Mouse (Mus musculus) midbrain, embryonic 11.5 days (tissue): ENCODE measurements at regions not wholly inside any gene's neighbourhood (a gene's known extent, or its start where the extent isn't known, plus 50 kb on each side); places are given as distances from the start of the nearest gene placed in this dataset.
"Not testable (repeated sequence)": the region's sequence is repeated elsewhere in the genome, so short reads cannot be mapped to it uniquely, and the experiment has no call there.

Source experiments
- ATAC-seq: fragments of 200-750 bp; cut with Nextera tagmentation; 2 replicates; pipeline ENCODE4 v1.8.0; 2017; ENCODE audit warnings: moderate TSS enrichment, moderate library complexity; ENCODE audit not compliant: low FRiP score
- DNase-seq: peaks from one replicate; pipeline ENCODE4 v3.0.0; 2015; ENCODE audit warnings: low spot score; ENCODE audit errors: missing footprints
- H3K27ac ChIP-seq: fragments of 300-500 bp; sonication (generic); 2 replicates; pipeline ENCODE4 v1.5.1; 2014; ENCODE audit warnings: low read depth, low read length
- H3K27me3 ChIP-seq: fragments of 300-500 bp; sonication (generic); 2 replicates; pipeline ENCODE4 v1.6.1; 2014; ENCODE audit warnings: mild to moderate bottlenecking, low read length, moderate library complexity, mixed read lengths; ENCODE audit not compliant: control insufficient read depth, insufficient read depth
- H3K36me3 ChIP-seq: fragments of 300-500 bp; sonication (generic); 2 replicates; pipeline ENCODE4 v1.6.1; 2014; ENCODE audit warnings: mild to moderate bottlenecking, low read length, moderate library complexity, mixed read lengths; ENCODE audit not compliant: control insufficient read depth, insufficient read depth
- H3K4me1 ChIP-seq: fragments of 300-500 bp; sonication (generic); 2 replicates; pipeline ENCODE4 v1.6.1; 2014; ENCODE audit warnings: low read length; ENCODE audit not compliant: control insufficient read depth, insufficient read depth
- H3K4me2 ChIP-seq: fragments of 300-500 bp; sonication (generic); 2 replicates; pipeline ENCODE4 v1.6.1; 2014; ENCODE audit warnings: mild to moderate bottlenecking, moderate library complexity
- H3K4me3 ChIP-seq: fragments of 300-500 bp; sonication (generic); 2 replicates; pipeline ENCODE4 v1.5.1; 2014; ENCODE audit warnings: low read depth, low read length
- H3K9ac ChIP-seq: fragments of 300-500 bp; sonication (generic); 2 replicates; pipeline ENCODE4 v1.6.1; 2014; ENCODE audit warnings: low read length
- H3K9me3 ChIP-seq: fragments of 300-500 bp; sonication (generic); 2 replicates; pipeline ENCODE4 v1.6.1; 2016; ENCODE audit warnings: low read length; ENCODE audit not compliant: control insufficient read depth
- WGBS: fragments of 180-500 bp; shearing (Covaris S2); extraction: QIAGEN DNeasy Blood & Tissue Kit; methylation state at CpG from one replicate; pipeline ENCODE4 v1.1.7; 2014; 5-methylcytosine and 5-hydroxymethylcytosine counted together

- H3K9ac ChIP-seq, result no peak overlapping the region
- H3K27me3 ChIP-seq, result no peaks in the 10 kb centered on the region
- H3K9me3 ChIP-seq, result no peaks in the 10 kb centered on the region
- no peak overlapping the region for H3K27ac ChIP-seq
- no peak overlapping the region for H3K4me2 ChIP-seq
- no peak for DNase-seq
- no peaks in the 10 kb centered on the region for H3K4me1 ChIP-seq
- no peaks in the 10 kb centered on the region for H3K36me3 ChIP-seq
- WGBS, result 95% methylated on average over 5 of the region's 5 CpGs
- no peak for ATAC-seq
- H3K4me3 ChIP-seq, result no peak overlapping the region
Observed at GRCm38 (mm10) chr17:49337881-49338280, 90.3 kb upstream of the Mocs1 start.

- ATAC-seq (no peak), DNase-seq (no peak)
- Histone ChIP-seq H3K27me3 (no peaks in the 10 kb centered on the region), H3K27ac (no peak overlapping the region), H3K4me3 (no peak overlapping the region), H3K4me1 (no peaks in the 10 kb centered on the region), H3K9ac (no peak overlapping the region), H3K9me3 (no peaks in the 10 kb centered on the region), H3K36me3 (no peaks in the 10 kb centered on the region), H3K4me2 (no peak overlapping the region)
- 79% methylated on average over 2 of the region's 2 CpGs for WGBS
Observed at GRCm38 (mm10) chr17:49342636-49343035, 85.5 kb upstream of the Mocs1 start.

DNA sequence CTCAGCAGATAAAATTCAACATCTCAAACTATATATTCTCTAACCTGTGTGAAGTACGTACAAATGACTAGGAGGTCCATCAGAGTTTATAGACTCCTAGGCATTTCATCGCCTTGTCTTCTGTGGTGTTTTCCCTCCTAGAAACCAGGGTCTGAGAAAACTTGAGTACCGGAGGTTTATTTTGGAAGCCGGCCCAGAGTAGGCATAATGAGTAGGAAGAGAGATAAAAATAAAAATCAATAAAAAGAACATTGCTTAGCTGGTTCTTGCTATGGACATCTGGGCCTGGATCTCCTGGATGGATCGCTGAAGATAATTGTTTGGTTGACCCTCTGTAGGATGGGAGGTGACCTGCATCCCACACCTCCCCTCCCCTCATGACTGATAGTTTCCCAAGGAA lies 81.5 kb upstream of the Mocs1 start:
- no peak overlapping the region for H3K4me2 ChIP-seq
- ATAC-seq (no peak), DNase-seq (no peak)
- 92% methylated on average over 5 of the region's 5 CpGs for WGBS
- H3K4me1 ChIP-seq, result no peaks in the 10 kb centered on the region
- no peaks in the 10 kb centered on the region for H3K36me3 ChIP-seq
- no peaks in the 10 kb centered on the region for H3K9me3 ChIP-seq
- no peak overlapping the region for H3K9ac ChIP-seq
- no peak overlapping the region for H3K27ac ChIP-seq
- no peaks in the 10 kb centered on the region for H3K27me3 ChIP-seq
- H3K4me3 ChIP-seq, result no peak overlapping the region

DNA sequence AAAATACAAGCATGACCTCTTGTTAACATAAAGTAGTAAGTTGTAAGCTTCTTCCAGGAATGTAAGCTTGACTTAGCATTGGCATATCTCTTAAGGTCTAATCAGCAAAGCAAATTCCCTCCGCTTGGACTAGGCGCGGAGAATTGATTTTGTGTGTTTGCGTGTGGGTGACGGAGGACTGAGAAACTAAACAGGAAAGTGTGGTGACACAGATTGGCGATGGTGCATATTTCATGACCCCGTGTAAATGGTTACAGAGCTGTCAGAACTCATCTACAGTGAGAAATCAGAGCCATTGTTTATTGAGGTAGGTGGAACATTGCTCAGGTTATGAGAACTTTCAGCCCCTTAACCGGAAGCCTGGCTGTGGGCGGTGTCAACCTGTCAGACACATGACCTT lies 78.8 kb upstream of the Mocs1 start:
- ATAC-seq (no peak), DNase-seq (no peak)
- H3K27me3 ChIP-seq, result no peaks in the 10 kb centered on the region
- H3K27ac ChIP-seq, result no peak overlapping the region
- H3K4me3 ChIP-seq, result no peak overlapping the region
- H3K4me1 ChIP-seq, result no peaks in the 10 kb centered on the region
- H3K9ac ChIP-seq, result no peak overlapping the region
- 81% methylated on average over 9 of the region's 9 CpGs for WGBS
- no peak overlapping the region for H3K4me2 ChIP-seq
- H3K9me3 ChIP-seq, result no peaks in the 10 kb centered on the region
- no peaks in the 10 kb centered on the region for H3K36me3 ChIP-seq

GRCm38 (mm10) chr17:49359212-49359611 lies 69.0 kb upstream of the Mocs1 start:
- no peaks in the 10 kb centered on the region for H3K27me3 ChIP-seq
- H3K9me3 ChIP-seq, result no peaks in the 10 kb centered on the region
- no peak for DNase-seq
- no peak overlapping the region for H3K9ac ChIP-seq
- H3K36me3 ChIP-seq, result no peaks in the 10 kb centered on the region
- H3K4me2 ChIP-seq, result no peak overlapping the region
- no peak for ATAC-seq
- no peak overlapping the region for H3K4me3 ChIP-seq
- H3K4me1 ChIP-seq, result no peaks in the 10 kb centered on the region
- no peak overlapping the region for H3K27ac ChIP-seq

DNA sequence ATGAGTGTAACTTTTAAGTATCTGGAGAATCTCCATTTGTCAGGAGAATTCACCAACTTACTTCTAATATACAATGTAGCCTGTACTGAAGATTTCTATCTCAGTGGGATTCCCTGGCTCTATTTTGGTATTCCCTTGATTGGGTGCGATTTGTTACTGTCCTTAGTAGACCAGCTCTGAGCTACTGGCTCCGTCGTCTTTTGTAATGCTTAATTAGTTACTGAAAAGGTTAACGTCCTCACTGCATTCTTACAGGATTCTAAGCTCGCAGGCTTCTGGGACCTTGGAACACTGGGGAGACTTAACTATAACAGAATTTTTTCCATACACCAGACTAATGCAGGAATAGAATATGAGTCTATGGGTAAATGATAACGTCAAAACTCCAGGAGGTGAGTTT lies 67.9 kb upstream of the Mocs1 start:
- not testable (repeated sequence) for H3K4me2 ChIP-seq, DNase-seq, H3K4me3 ChIP-seq, H3K9me3 ChIP-seq, ATAC-seq, H3K4me1 ChIP-seq, H3K36me3 ChIP-seq, H3K9ac ChIP-seq, H3K27ac ChIP-seq, H3K27me3 ChIP-seq
- WGBS, result 27% methylated on average over 6 of the region's 6 CpGs

- 79% methylated on average over 4 of the region's 4 CpGs for WGBS
- H3K4me2 ChIP-seq, result no peak overlapping the region
- H3K27me3 ChIP-seq, result no peaks in the 10 kb centered on the region
- no peak overlapping the region for H3K9ac ChIP-seq
- H3K36me3 ChIP-seq, result no peaks in the 10 kb centered on the region
- no peak overlapping the region for H3K27ac ChIP-seq
- no peaks in the 10 kb centered on the region for H3K9me3 ChIP-seq
- no peak for ATAC-seq
- DNase-seq, result no peak
- no peak overlapping the region for H3K4me3 ChIP-seq
- H3K4me1 ChIP-seq, result no peaks in the 10 kb centered on the region
Observed at GRCm38 (mm10) chr17:49367791-49368190, 60.4 kb upstream of the Mocs1 start.

DNA sequence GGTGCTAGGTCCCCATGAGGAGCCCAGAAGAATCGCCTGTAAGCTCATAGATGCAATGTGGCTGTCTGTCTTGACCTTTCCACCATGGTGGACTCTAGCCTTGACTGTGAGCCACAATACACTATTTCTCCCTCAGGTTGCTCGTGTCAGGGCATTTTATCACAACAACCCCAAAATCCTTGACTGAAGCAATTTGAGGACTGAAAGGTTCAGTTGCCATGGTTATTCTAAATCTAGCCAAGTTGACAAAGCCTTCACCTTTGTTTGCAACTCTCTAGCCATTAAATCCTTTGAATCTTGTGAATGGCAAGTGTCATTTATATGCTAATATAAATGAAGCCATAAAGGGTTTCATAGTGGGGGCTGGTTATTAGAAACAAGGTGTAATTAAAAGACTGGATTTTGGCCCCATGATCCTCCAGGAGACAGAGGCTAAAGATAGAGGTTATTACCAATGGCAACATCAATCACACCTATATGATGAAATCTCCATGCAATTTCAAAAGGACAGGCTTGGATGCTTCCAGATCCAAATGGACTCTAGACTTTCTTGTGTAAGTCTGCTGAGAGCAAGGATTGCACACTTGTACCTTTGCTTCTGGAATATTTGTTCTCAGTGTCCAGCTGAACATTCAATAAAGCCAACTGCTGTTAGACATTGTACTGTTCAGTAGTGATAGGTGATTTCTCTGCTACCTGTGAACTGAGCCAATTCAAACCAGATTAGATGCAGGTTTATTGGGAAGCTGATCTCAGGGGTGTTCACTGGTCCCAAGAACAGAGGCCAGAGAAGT lies 59.5 kb upstream of the Mocs1 start:
- no peaks in the 10 kb centered on the region for H3K27me3 ChIP-seq
- no peak overlapping the region for H3K27ac ChIP-seq
- no peaks in the 10 kb centered on the region for H3K9me3 ChIP-seq
- no peaks in the 10 kb centered on the region for H3K36me3 ChIP-seq
- 45% methylated on average over 2 of the region's 2 CpGs for WGBS
- no peak overlapping the region for H3K4me3 ChIP-seq
- ATAC-seq (no peak), DNase-seq (no peak)
- no peak overlapping the region for H3K4me2 ChIP-seq
- H3K9ac ChIP-seq, result no peak overlapping the region
- H3K4me1 ChIP-seq, result no peaks in the 10 kb centered on the region

DNA sequence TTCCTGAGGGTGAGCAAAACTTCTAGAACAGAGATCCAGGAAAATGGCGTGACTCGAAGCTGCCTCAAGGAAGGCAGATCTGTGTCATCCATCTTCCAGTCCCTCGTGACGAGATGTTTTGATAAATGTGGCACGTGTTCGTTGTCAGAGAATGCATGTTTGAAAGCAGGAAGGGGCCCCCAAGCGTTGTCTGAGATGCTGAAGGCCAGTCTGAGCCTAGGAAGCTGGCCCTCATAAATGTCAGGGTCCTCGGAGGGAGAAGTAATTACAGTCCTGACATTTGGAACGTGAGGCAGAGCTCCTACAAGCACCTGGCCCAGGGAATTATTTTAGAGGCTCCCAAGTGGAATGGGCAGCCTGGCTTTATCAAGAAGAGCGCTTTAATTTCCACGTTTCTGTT lies 50.5 kb upstream of the Mocs1 start:
- Histone ChIP-seq H3K4me2 (no peak overlapping the region), H3K4me1 (no peaks in the 10 kb centered on the region), H3K9me3 (no peaks in the 10 kb centered on the region), H3K4me3 (no peak overlapping the region), H3K36me3 (no peaks in the 10 kb centered on the region), H3K9ac (no peak overlapping the region), H3K27me3 (no peaks in the 10 kb centered on the region), H3K27ac (no peak overlapping the region)
- ATAC-seq, result no peak
- WGBS, result 87% methylated on average over 11 of the region's 11 CpGs
- no peak for DNase-seq
